In the genomic region with DNA sequence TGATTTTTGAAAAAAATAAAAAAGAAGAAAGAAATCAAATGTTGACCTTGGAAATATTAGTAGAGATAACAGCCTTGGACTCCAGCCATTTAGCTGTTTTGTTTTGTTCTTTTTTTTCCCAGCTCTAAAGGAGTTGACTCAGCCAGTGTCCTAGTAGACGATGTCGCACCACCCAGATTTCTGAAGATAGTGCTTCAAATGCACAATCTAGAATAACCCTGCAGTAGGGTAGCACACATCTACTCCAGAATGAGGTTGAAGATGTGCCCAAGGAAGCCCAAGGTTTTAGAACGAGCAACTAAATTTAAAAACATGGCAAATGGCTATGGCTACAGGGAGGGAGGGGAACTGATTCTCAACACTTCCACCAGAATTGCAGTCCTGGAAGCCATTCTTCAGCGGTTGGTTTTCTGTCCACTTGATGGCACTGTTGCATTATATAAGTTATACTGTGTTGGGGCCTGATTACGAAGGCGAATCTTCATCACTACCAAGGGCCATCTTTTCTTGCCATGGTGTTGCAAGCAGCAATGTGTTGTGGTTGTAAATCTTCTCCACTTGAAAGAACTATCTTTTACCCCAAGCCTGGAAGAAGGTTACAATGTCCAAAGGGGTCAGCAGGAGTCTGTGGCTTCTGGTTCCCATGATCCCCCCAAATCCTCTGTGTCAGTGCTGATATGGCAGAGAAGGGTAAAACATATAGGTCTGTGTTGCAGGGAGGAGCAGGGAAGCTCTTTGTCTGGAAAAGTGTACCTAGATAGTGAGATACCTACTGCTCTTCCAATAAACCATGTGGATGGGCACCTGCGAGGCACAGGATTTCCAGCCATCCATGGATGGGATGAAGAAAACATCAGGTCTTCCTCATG, we compare ENCODE assay signal across 7 mouse cellular contexts.
A peak's percentile ranks its signal among the peaks of the same experiment; 100 is the strongest.
DNase-seq lines count a peak whose midpoint lies in the region; ATAC-seq and TF ChIP-seq lines count a peak whose summit lies in the region.

No protein-coding gene starts in this region.

- WGBS in forebrain, embryonic 13.5 days = 56% methylated on average over 7 of the region's 7 CpGs
- 42% methylated on average over 7 of the region's 7 CpGs for WGBS in hindbrain, postnatal 0 days
- 45% methylated on average over 7 of the region's 7 CpGs for WGBS in midbrain, embryonic 15.5 days

- CTCF ChIA-PET in Patski (lab: Charles Lee) = interaction anchor here (0.9 to 1.6 kb wide), 7 partner anchors 10 to 434 kb away, joined by 3 to 6 read pairs (median 3); no protein-coding TSS in a partner anchor

- H3K9me3 ChIP-seq in forebrain, embryonic 13.5 days (replicated peaks) = no peaks in the 10 kb centered on the region
- no peaks in the 10 kb centered on the region for H3K9me3 ChIP-seq in hindbrain, postnatal 0 days (ENCODE audit: low read length)
- no peaks in the 10 kb centered on the region for H3K9me3 ChIP-seq in midbrain, embryonic 15.5 days

- POLR2A ChIA-PET in Patski (lab: Charles Lee) = no interaction called here

- H3K4me3 ChIP-seq in forebrain, embryonic 13.5 days = no peak overlapping the region
- H3K4me3 ChIP-seq in hindbrain, postnatal 0 days (ENCODE audit: low read length) = no peak overlapping the region
- no peak overlapping the region for H3K4me3 ChIP-seq in midbrain, embryonic 15.5 days

- peak; percentile 89 for ATAC-seq in Patski
- ATAC-seq in forebrain, embryonic 13.5 days = peak; percentile 90
- peak; percentile 82 for ATAC-seq in hindbrain, postnatal 0 days
- ATAC-seq in midbrain, embryonic 15.5 days (replicated peaks) = peak; percentile 96

- H3K4me1 ChIP-seq in forebrain, embryonic 13.5 days = no peaks in the 10 kb centered on the region
- H3K4me1 ChIP-seq in hindbrain, postnatal 0 days (ENCODE audit: insufficient read depth, low read length) = no peaks in the 10 kb centered on the region
- peaks cover 3% of the 10 kb centered on the region; the same call in 1 of the 2 replicates for H3K4me1 ChIP-seq in midbrain, embryonic 15.5 days

- no peak overlapping the region for H3K27ac ChIP-seq in forebrain, embryonic 13.5 days
- no peak overlapping the region for H3K27ac ChIP-seq in hindbrain, postnatal 0 days
- H3K27ac ChIP-seq in midbrain, embryonic 15.5 days = no peak overlapping the region

- no peak for DNase-seq in Patski (ENCODE audit: low read depth, low spot score)
- DNase-seq in adrenal gland, postnatal 25 days = peak; percentile 12
- DNase-seq in hindbrain, postnatal 0 days (ENCODE audit: low spot score) = peak; percentile 89
- peak; percentile 17 to 57 for DNase-seq in layer of hippocampus, postnatal 36 days
- no peak for DNase-seq in spleen, postnatal 14 days (ENCODE audit: low spot score in 2 of 2)

- peak; percentile 77 for TF ChIP-seq CTCF in Patski (IDR thresholded peaks at IDR 0.05)
- TF ChIP-seq CTCF in hindbrain, postnatal 0 days (IDR thresholded peaks at IDR 0.05; ENCODE audit: low read depth) = peak; percentile 84

- H3K36me3 ChIP-seq in forebrain, embryonic 13.5 days (ENCODE audit: poor library complexity, severe bottlenecking) = no peaks in the 10 kb centered on the region
- H3K36me3 ChIP-seq in hindbrain, postnatal 0 days (ENCODE audit: insufficient read depth, low read length) = no peaks in the 10 kb centered on the region
- no peaks in the 10 kb centered on the region for H3K36me3 ChIP-seq in midbrain, embryonic 15.5 days (replicated peaks)

- no peaks in the 10 kb centered on the region for H3K27me3 ChIP-seq in Patski
- no peaks in the 10 kb centered on the region for H3K27me3 ChIP-seq in forebrain, embryonic 13.5 days
- no peaks in the 10 kb centered on the region for H3K27me3 ChIP-seq in hindbrain, postnatal 0 days (ENCODE audit: insufficient read depth, low read length)
- H3K27me3 ChIP-seq in midbrain, embryonic 15.5 days (replicated peaks) = no peaks in the 10 kb centered on the region

- H3K4me2 ChIP-seq in forebrain, embryonic 13.5 days = no peak overlapping the region
- H3K4me2 ChIP-seq in hindbrain, postnatal 0 days (ENCODE audit: low read depth, low read length) = no peak overlapping the region
- H3K4me2 ChIP-seq in midbrain, embryonic 15.5 days = no peak overlapping the region

- in situ Hi-C loops in Patski (cut with MboI; ENCODE audit: low pct_unique_long_range_greater_than_20kb) = loop anchor here (25.0 kb wide), 2 partner anchors 939 to 1064 kb away; no protein-coding TSS in a partner anchor

- H3K9ac ChIP-seq in forebrain, embryonic 13.5 days = no peak overlapping the region
- H3K9ac ChIP-seq in hindbrain, postnatal 0 days (replicated peaks; ENCODE audit: low read length) = no peak overlapping the region
- no peak overlapping the region for H3K9ac ChIP-seq in midbrain, embryonic 15.5 days

Comparison
In these comparisons a context has a peak if more than half of its experiments do, and no peak if none do; other contexts are left out.
1. DNase-seq: peak in adrenal gland, postnatal 25 days (single experiment), hindbrain, postnatal 0 days (single experiment) and layer of hippocampus, postnatal 36 days (2 of 2); none in Patski (single experiment) and spleen, postnatal 14 days (0 of 2).
2. Peak in every context shown above with its lines, with median percentiles within 50 percentile points of each other: ATAC-seq.